Mouse (Mus musculus) gastrocnemius, postnatal 36 days (tissue): ENCODE data around the gene Kalrn. TPM values are rescaled to one million over a fixed set of nuclear protein-coding genes. Genes with fewer than 3 reads are reported as not detected.

ENCODE experiments used
- DNase-seq, 2 experiments: peaks; one replicate each; pipeline ENCODE4 v3.0.0; 2022
- intact Hi-C: fragments of 180-260 bp; cut with DNase I; formaldehyde crosslinking; loops from one replicate; pipeline ENCODE4 v1.15.1; 2025
- long read RNA-seq, 2 experiments: library from polyadenylated mRNA; stranded (forward); transcript quantifications; one replicate each; pipeline ENCODE4 v2.0.0; 2021
- total RNA-seq, 2 experiments: library from RNA; stranded (reverse); gene quantifications; 2 replicates each; pipeline ENCODE4 v1.2.3; 2021

The Kalrn gene
- total RNA-seq: 10 to 100 TPM; 19.0 to 21.5 TPM
- long read RNA-seq, experiment 1, partial matches to known transcripts: 0 of 5 reads
- long read RNA-seq, experiment 1, other reads (novel, unspliced or antisense): 5 of 5 reads
- long read RNA-seq, experiment 2, partial matches to known transcripts: 2 of 9 reads
- long read RNA-seq, experiment 2, other reads (novel, unspliced or antisense): 6 of 9 reads

DNA sequence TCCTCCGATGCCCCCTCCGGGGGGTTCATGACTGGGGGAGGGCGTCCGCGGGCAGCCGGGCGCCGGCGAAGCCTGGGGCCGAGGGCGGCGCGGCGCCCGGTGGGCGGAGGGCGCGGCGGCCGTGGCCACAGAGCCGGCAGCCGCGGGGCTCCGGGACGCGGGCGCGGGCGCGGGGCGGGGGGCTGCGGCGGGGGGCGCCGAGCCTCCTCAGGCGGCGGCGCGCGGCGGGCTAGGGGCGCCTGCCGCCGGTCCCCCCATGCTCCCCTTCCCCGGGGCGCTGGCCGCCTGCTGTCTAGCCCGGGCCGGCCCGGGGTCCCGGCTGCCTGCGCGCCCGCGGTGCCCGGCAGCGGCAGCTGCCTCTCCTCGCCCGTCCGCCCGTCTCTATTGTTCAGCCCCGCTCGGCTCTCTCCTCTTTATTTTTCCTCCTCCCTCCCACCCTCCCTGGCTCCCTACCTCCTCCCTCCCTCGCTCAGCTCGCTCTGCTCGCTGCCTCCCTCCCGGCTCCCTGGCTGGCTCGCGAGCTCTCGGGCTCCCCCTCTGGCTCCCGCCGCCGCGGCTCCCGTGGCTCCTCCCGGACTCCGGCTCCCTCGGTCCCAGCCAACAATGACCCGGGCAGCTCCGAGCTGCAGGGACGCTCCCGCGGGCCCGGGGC is at the start of gene Kalrn:
Gene Kalrn, minus strand, starts transcription at position 382 of the 652 bp plus-strand sequence.
- DNase-seq: peak; percentile 84 to 87
- intact Hi-C loops: no loop called here

DNA sequence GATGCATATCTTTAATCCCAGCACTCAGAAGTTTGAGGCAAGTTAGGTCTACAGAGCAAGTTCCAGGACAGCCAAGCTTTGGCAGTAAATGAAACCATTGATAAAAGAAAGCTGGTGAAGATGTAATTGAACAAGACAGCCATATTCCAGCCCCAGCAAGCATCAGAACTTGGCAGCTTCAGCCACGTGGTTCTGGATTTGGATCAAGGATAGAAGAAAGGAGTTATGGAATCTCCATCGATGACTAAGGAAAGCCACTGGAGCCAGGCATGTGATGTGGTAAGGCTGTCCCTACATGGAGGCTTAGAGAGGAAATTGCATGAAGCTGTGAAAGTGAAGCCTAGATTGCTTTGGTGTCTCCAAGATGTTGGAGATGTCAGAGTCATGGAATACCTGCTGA is 40.7 kb upstream of the Kalrn start:
- intact Hi-C loops: no loop called here

DNA sequence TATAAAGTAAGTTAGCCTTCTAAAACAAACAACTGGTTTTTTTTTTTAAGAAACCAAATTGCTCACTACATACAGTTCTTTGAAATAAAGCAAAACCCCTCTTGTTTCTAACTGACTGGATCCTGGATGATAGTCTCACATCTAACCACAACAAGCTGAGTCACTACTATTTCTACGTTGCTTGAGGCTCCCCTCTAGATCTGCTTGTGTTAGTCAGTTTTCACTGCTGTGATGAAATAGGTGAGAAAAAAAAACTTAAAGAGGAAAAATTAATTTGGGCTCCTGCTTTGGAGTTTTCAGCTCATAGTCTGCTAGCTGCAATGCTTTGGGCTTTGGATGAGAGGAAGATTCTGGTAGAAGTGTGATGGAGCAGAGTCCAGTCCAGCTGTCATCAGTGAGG is 36.8 kb upstream of the Kalrn start:
- intact Hi-C loops: no loop called here
- DNase-seq: no peak

More for the DNA sequence above, 40.7 kb upstream of the Kalrn start:
- no peak for DNase-seq

DNA sequence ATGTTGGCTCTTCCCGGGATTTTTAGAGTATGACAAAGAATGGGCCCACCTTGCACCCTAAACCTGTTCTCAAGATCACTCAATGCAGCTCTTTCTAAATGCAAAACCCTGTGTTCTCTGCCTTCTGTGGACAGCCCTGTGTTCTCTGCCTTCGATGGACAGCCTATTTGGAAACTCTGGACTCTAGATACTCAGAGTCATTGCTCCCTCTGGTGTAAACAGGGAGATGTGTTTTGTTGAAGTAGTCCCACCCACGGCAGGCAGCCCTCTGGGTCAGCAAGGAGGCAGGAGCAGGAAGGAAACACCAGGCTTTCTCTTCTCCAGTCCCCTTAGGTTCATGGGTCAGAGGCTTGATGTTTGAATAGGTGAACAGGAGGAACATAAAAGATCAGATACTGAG is 32.3 kb upstream of the Kalrn start:
- intact Hi-C loops: loop anchor here (5.0 kb wide), 2 partner anchors 263 to 303 kb away; no protein-coding TSS in a partner anchor
- DNase-seq: no peak

DNA sequence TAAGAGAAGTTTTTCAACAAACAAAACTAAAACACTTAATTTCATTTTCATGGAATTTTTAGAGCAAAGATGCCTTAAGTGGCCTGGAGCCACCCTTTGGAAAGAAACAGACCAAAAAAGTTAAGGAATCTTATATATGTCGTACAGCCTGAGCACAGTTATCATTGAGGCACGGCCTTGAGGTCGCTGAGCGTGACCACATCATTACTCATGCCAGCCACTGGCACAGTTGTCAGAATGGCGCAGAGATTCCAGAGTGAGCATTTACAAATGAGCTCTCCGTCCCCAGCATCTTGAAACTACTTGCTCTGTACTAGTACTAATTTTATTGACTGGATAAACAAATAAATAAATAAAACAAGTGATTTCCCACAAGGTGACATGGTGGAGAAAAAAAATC is 30.5 kb upstream of the Kalrn start:
- intact Hi-C loops: no loop called here

DNA sequence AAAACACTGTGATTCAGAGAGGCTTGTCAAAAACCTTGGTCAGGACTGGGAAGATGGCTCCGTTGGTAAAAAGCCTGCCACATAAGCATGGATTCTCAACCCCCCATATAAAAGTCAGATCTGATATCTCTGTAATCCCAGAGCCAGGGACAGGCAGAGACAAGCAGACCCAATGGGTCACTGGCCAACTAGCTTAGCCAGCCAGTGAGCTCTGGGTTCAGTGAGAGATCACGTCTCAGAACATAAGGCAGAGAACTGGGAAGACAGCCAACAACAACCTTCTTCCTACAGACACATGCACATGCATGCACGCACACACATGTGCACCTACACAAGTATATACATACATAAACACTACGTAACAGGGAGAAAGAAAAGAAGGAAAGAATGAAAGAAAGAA is 29.7 kb upstream of the Kalrn start:
- intact Hi-C loops: no loop called here
- no peak for DNase-seq

More for the DNA sequence above, 30.5 kb upstream of the Kalrn start:
- no peak for DNase-seq

DNA sequence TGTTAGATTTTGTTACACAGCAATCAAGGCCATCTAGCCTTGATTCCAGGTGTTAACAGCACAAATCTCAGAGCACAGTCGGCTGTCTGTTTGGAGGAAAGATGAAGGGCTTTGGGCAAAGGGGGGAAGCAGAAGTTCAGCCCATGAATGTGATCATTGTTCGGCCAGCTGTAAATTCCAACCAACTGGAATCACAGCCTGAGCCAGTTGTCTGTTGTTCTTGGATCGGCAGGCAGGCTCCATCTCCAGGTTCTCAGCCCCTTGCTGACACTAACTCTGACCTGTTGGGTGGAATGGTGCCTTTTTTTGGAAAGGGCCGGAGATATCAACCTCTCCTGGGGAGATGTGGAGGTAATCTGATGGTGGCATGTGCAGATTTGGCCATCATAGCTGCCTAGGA is 28.6 kb upstream of the Kalrn start:
- no peak for DNase-seq
- intact Hi-C loops: no loop called here

DNA sequence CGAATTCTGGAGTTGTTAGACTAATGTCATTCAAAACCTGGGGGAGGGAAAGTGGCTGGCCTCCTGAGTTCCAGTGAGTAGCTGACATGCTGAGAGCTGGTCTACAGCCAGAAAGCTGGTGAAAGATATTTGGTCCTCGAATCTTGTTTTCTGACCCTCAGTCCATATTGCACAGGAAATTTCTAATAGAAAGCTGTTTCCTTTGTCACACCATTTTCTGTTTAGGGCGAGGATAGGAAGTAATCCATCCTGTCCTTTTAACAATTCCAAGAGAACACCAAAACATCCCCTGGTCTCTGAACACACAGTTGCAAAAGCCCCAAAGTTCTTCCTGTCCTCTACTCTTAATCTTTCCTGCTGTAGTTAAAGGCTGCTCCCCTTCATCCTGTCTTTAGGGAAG is 22.0 kb upstream of the Kalrn start:
- no peak for DNase-seq
- intact Hi-C loops: no loop called here

DNA sequence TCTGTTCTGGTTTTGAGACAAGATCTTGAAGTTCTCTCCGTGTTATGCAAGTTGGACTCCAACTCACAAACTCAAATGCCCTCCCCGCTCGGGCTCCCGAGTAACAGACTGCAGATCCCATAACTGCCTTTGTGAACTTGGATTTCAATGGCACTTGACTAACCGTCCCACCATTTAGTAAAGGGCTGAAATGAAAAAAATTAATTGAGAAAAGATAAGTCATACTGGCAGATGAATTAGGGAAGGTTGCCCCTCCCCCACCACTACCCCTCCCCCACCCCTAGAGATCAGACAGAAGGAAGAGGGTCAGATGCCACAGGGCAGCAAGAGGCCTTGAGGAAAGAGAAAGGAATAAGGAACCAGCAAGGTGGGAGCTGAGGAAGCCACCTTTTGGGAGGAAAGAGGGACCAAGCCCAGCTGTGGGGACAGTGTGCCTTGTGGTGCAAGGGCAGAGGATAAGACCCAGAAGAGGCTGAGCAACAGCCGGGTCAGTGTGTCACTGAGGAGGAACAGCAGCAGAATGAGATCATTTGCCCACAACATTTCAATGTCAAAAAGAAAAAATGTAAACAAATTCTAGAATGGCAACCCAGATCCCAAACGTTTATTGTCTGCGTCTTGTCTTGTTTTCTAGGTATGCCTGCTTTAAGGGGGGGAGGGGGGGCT is 21.4 kb upstream of the Kalrn start:
- intact Hi-C loops: no loop called here

DNA sequence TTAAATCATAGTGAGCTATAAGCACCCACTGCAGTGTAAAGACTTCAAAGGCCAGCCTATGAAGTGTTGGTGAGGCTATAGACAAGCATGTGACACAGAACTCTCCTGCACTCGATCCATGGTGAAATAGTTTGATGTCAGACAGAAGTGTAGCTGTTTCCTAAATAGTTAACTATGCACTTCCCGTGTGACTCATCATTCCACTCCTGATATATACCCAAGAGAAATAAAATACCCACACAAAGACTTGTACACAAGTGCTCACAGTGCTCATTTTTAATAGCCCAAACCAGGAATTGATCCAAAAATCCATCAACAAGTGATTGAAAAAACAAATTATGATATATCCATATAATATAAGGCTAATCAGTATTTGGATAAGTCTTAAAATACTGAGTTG is 19.4 kb upstream of the Kalrn start:
- no peak for DNase-seq

More for the DNA sequence above, 21.4 kb upstream of the Kalrn start:
- DNase-seq: no peak

DNA sequence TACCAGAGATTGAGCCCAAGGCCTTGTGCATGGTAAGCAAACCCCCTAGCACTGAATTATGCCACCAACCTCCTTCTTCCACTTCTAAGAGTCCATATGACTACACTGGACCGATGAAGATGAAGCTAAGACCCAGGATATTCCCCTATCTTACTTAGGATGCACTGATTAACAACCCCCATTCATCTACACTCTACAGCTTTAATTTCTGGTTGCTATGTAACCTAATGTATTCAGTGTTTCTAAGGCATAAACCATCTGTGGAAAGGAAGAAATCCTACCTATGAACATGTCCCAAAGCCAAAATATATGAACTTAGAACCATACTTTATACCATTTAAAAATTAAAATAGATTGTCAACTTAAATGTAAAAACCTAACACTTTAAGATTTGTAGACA is 18.6 kb upstream of the Kalrn start:
- intact Hi-C loops: no loop called here

More for the DNA sequence above, 19.4 kb upstream of the Kalrn start:
- intact Hi-C loops: no loop called here

DNA sequence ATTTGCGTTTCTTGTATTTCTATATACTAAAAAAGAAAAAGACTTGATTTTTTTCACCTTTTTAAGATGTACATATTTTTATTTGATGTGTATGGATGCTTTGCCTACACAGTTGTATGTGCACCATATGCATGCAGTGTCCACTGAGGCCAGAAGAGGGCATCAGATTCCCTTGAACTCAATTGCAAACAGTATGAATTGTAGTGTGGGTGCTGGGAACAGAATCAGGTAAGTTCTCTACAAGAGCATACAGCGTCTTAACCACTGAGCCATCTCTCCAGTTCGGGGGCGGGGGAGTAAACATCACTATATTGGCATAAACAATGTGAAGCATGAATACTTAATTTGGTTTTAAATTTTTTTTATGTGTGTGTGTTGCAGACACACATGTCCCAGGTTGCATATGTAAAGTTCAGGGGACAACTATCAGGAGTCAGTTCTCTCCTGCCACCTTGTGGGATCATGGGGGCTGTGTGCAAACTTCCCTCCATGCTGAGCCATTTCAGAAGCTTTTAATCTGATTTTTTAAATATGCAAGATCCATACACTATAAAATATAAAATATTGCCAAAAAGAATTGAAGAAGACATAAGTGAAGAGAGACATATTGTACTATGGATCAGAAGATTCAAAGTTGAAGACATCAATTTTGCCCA is 6.5 kb upstream of the Kalrn start:
- no peak for DNase-seq
- intact Hi-C loops: no loop called here

More for the DNA sequence above, 18.6 kb upstream of the Kalrn start:
- DNase-seq: no peak

DNA sequence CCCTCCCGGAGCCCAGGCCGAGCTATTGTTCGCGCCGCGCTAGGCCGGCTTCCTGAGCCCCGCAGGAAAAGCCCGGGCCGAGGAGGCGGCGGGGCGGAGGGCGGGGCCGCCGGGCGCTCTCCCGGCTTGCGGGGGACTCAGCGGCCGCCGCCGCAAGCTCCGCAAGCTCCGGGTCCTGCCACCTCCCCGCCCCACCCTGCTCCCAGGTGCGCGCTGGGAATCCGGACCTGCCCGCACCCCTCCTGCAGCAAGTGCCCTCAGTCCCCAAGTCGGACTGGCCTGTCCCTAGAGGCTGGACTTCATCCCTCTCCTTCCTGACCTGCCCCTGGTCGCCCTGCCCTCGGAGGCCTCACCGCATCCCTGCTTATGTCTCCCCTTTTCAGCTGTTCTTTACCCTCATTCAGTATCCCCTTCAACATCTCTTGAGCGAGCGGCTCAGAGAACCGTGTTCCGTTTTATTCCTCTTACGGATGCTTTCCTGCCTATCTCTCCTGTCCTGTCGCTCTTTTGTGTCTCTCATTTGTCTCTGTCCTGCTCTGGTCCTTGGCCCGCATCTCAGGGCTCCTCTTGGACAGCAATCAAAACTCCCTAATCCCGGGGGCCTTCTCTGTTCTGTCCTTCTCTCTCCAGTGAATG is 642 bp upstream of the Kalrn start:
- DNase-seq: peak in 1 of 2 experiments; percentile 19
- intact Hi-C loops: no loop called here

DNA sequence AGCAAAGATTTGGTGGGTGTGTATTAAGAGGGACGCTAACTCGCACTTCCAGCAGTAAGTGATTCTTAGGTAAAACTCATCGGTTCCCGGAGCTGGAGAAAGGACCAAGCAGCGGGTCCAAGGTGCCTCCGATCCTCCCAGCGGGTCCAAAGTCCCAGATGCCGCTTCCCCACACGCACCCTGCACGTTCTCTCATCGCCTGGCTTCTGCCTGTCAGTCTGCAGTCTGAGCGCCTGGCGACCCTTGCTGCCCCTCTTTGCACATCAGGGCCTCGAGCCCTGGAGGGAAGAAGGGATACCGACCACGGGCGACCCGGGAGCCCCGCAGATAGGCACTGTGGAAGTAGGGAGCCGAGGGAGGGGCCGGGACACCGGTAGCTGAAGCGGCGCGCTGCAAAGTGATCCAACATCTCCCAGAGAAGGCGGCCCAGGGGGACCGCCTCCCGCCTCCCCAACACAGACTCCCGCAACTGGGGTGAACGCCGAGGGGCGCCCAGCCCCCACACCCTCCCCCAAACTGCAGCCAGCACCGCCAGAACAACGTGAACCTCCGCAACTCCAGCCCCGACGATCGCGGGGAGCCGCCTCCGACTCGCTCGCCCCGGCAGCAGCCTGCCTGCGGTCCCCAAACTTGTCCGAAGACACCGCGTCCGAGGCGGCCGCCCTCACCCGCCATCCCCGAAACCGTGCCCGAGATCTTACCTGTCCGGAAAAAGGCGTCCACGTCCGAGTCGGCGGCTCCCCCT is 754 bp downstream of the Kalrn start:
- intact Hi-C loops: no loop called here
- DNase-seq: peak in 1 of 2 experiments; percentile 26

DNA sequence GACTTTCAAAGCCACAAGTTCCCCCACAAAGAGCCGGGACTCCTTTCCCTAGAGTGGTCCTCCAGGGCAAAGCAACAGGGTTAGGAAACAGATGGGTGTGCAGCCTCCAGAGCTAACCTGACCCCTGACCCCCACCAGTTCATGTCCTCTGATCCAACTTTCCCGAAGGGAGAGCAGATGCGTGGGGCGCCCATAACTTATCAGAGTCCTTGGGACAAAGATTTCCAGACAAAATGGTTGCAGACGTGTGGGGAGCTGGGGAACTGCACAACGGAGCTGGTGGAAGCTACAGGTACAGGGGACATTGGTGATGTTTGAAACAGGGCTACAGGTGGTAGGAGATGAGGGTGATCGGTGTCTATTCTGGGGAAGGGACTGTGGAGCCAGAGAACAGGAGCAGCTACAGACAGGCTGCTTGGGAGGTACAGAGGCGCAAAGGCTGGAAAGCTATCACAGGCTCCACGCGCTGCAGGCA is 1.4 kb downstream of the Kalrn start:
- intact Hi-C loops: no loop called here
- DNase-seq: no peak

DNA sequence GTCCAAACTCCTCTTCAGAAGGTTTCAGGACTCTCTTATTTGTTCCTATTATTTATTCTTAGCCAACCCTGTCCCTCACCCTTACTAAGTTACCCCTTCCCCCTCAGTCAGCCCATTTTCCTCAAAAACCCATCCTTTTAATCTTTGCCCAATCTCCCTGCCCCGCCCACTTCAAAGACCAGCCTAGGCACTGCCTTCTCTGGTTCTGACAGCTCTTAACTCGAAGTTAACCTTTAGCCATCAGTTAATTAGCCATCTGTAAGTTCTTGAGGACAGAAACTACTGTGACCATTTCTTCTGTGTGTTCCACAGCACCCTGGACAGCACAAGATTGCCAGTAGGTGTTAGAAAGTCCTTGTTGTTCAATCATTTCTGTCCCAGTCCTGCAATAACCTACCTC is 3.4 kb downstream of the Kalrn start:
- intact Hi-C loops: no loop called here
- DNase-seq: no peak

DNA sequence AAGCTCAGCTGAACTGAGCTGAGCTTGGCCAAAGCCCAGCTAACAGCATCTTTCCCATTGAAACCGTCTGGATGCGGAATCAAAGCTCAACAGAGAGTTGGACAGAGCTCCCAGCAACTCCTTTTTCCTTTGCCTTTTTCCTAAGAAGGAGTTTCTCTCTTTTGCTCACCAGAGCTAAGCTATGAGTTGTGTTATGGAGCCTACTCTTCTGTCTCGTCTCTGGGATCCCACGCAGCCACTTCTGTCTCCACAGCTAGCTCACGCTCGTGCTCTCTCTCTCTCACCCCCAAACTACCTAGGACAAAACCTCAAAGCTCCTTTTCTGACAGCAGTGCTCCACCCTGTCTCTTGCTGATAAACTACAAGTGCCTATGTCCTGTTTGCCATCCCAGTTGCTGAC is 4.5 kb downstream of the Kalrn start:
- intact Hi-C loops: no loop called here

DNA sequence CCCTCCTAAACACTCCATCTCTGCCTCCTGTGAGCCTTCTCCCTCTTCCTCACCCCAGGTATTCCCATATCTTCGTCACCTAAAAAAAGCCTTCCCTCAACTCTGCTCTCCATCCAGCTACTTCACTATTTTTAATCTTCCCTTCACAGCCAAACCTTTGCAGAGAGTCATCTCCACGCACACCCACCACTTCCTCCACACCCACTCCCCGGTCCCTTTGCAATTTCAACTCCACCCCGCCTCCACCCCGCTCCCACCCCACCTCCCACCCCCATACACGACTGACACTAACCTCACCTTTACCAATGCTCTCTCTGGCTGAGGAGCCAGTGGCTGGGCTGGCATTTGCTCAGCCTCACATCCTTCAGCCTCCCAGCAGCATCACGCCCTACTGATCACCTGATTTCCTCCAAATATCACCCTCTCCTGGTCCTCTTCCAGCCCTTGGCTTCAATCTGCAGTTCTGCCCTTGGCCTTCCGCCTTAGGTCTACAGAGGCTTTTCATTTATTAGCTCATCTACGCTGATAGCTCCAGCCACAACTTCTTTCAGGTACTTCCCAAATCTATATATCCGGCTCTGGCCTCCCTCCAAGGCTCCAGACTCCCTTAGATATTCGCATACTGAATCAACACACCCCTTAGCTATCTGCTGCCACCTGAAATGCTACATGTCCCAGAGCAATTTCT is 9.6 kb downstream of the Kalrn start:
- DNase-seq: no peak
- intact Hi-C loops: no loop called here

More for the DNA sequence above, 4.5 kb downstream of the Kalrn start:
- DNase-seq: no peak

DNA sequence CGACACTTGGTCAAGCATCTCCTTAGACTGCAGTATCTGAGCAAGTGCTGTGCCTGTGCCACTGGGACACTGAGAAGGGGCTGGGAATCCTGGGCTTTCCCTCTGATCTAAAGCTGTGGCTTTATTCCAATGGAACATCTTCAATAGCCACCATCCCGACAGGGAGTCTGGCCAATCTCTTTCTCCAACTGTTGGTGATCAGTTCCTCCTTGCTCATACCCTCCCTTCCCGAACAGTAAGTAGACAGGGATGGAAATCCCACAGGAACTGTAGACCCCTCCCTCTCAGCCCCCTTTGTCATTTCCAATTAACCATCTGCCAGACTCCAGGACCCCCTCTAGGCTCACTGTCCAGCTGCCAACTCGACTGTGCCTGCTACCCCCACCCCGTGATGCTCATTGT is 11.6 kb downstream of the Kalrn start:
- intact Hi-C loops: no loop called here
- DNase-seq: no peak
